Mouse (Mus musculus): ENCODE results near the gene Slc25a5.
A peak's percentile ranks its signal among the peaks of the same experiment; 100 is the strongest.

Slc25a5 gene

GRCm38 (mm10) chrX:36833397-36834084 is 38.1 kb downstream of the Slc25a5 start:
- peak; percentile 64 for DNase-seq (ENCODE audit: low read depth, low spot score)

DNA sequence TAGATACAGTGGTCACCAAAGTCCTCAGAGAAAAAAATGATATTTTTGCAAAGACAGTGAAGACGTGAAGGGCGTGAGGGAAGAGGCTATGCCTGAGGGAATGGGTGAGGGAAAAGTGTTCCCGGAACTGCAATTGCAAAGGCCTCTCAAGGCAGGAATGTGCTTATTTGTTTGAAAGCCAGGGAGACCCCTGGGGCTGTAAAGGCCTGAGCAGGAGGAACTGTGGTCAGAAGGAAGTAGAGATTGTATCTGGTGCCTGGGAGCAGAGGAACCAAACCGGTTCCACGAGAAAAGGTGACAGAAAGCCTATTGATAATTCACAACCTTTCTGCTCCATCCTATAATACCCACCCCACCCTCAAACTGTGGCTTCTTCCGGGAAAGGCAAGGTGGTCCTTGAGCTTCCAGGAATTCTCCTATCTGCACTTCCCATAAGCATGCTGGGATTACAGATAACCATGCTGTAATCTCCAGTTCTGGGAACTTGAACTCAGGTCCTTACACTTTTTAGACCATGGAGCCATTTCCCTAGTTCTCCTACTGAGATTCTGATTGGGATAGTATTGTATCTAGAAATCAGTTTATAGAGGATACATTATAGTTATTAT is 41.7 kb downstream of the Slc25a5 start:
- no peak for DNase-seq (ENCODE audit: low read depth, low spot score)

DNA sequence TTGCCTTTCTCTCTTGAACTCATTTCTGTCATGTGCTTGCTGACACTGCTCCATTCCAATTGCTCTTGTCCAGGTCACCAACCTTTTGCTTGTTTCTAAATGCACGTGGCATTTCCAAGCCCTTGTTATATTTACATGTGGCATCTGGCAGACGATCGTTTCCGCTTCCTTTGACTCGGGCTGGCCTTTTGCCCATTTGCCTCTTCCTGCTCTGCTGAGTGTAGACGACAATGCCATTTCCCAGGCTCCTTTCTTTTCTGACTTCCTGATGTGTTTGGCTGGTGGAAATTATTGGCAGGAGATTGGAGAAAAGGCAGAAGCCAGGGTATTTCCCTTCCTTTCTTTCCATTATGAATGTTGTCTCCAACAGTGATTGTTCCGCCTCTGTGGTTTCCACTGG is 43.9 kb downstream of the Slc25a5 start:
- no peak for DNase-seq (ENCODE audit: low read depth, low spot score)

- DNase-seq (ENCODE audit: low read depth, low spot score) = no peak
These were observed 46.2 kb downstream of the Slc25a5 start for GRCm38 (mm10) chrX:36841698-36842097.

DNA sequence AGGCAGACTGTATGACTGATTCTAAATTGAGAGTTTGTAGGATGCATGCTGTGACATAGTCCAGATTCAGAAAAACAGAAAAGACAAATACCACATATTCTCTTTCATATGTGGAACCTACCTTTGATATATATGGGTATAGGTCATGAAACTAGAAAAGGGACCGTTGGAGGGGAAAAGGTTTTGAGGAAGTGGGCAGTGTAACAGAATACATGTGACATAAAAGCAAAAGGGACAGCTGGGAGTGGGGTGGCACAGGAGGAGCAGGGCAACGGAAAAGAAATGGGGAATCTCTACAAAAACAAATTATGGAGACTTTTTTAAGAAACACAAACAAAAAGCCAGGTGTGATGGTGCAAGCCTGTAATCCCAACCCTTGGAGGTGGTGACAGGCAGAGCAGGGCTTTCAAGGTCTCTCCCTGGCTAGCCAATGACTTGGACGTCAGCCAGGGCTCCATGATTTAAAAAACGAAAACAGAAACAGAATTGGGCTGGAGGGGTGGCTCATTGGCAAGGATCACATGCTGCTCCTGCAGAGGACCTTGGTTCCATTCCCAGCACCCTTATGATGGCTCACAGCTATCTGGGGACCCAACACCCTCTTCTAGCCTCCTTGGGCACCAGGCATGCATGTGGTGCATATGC is 48.0 kb downstream of the Slc25a5 start:
- no peak for DNase-seq (ENCODE audit: low read depth, low spot score)

GRCm38 (mm10) chrX:36847152-36847551 is 51.7 kb downstream of the Slc25a5 start:
- no peak for DNase-seq (ENCODE audit: low read depth, low spot score)

Measured in 3T3-L1 (cell line).